Mouse (Mus musculus) midbrain, postnatal 0 days (tissue): Measurements from ENCODE around the gene Optc. TPM values are rescaled to one million over a fixed set of nuclear protein-coding genes. Genes with fewer than 3 reads are reported as not detected.
A peak's percentile ranks its signal among the peaks of the same experiment; 100 is the strongest.

Experiments used
- ATAC-seq: fragments of 200-750 bp; cut with Nextera tagmentation; 2 replicates; pipeline ENCODE4 v1.8.0; 2017; ENCODE audit warnings: moderate number of reproducible peaks, mild to moderate bottlenecking, moderate TSS enrichment, moderate library complexity; ENCODE audit not compliant: low FRiP score
- DNase-seq: peaks from one replicate; pipeline ENCODE4 v3.0.0-alpha.2; 2015; ENCODE audit warnings: low spot score
- H3K27ac ChIP-seq: fragments of 300-500 bp; sonication (generic); 2 replicates; pipeline ENCODE4 v1.5.1; 2014; ENCODE audit warnings: low read depth, mild to moderate bottlenecking, low read length, mixed read lengths
- H3K27me3 ChIP-seq: fragments of 300-500 bp; sonication (generic); 2 replicates; pipeline ENCODE4 v1.6.1; 2014; ENCODE audit warnings: low read length, control low read depth, mixed read lengths; ENCODE audit not compliant: insufficient read depth
- H3K36me3 ChIP-seq: fragments of 300-500 bp; sonication (generic); 2 replicates; pipeline ENCODE4 v1.6.1; 2014; ENCODE audit warnings: low read length, control low read depth, mixed read lengths; ENCODE audit not compliant: insufficient read depth
- H3K4me1 ChIP-seq: fragments of 300-500 bp; sonication (generic); 2 replicates; pipeline ENCODE4 v1.6.1; 2014; ENCODE audit warnings: mild to moderate bottlenecking, control low read depth, antibody characterized with exemption, low read length, mixed read lengths; ENCODE audit not compliant: insufficient read depth
- H3K4me2 ChIP-seq: fragments of 300-500 bp; sonication (generic); 2 replicates; pipeline ENCODE4 v1.6.1; 2014; ENCODE audit warnings: low read depth, mild to moderate bottlenecking, low read length, mixed read lengths; ENCODE audit not compliant: poor library complexity, severe bottlenecking
- H3K4me3 ChIP-seq: fragments of 300-500 bp; sonication (generic); 2 replicates; pipeline ENCODE4 v1.5.1; 2014; ENCODE audit warnings: low read depth, mild to moderate bottlenecking, low read length, moderate library complexity
- H3K9ac ChIP-seq: fragments of 300-500 bp; sonication (generic); replicated peaks from 2 replicates; pipeline ENCODE4 v1.6.1; 2014; ENCODE audit warnings: mild to moderate bottlenecking, low read length, moderate library complexity, mixed read lengths; ENCODE audit not compliant: poor library complexity, severe bottlenecking
- H3K9me3 ChIP-seq: fragments of 300-500 bp; sonication (generic); 2 replicates; pipeline ENCODE4 v1.6.1; 2016; ENCODE audit warnings: low read length, control low read depth
- CTCF ChIP-seq: IDR thresholded peaks from 2 replicates; pipeline ENCODE4 v1.5.1; 2016; ENCODE audit warnings: antibody characterized with exemption, mild to moderate bottlenecking
- WGBS: fragments of 180-500 bp; shearing (Covaris S2); extraction: QIAGEN DNeasy Blood & Tissue Kit; methylation state at CpG from one replicate; pipeline ENCODE4 v1.1.7; 2014; 5-methylcytosine and 5-hydroxymethylcytosine counted together
- polyA plus RNA-seq: library from polyadenylated mRNA; unstranded; fragments of >200 nt; fragmentation: Nextera tagmentation; extraction: Ambion mirVana; gene quantifications from 2 replicates; pipeline ENCODE4 v1.2.1, GENCODE M21; 2015
- total RNA-seq: library from RNA; depleted of rRNA; stranded (reverse); fragments of >200 nt; gene quantifications from 2 replicates; pipeline ENCODE4 v1.2.3, GENCODE M21; 2014

Optc gene
- total and polyA plus RNA-seq, 2 experiments from 2014 or later = 2.1 to 5.0 TPM

DNA sequence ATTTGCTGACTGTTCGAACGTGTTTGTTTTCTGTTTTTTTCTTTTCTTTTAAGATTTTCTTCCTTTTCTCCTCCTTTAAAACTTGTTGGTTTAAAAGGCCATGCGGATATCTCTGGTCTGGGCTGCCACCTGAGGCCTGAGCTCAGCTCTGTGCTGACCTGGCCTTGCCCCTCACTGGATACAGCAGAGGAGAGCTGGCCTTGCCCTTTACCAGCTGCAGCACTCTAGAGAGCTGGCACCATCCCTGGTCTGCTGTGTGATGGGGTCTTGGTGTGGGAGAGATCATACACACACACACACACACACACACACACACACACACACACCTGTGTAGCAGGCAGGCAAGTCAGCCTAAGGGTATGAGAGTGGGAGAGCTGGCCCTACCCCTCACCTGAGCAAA is 37.3 kb upstream of the Optc start:
- H3K4me1 ChIP-seq = no peaks in the 10 kb centered on the region
- H3K27ac ChIP-seq = no peak overlapping the region
- no peaks in the 10 kb centered on the region for H3K27me3 ChIP-seq
- H3K4me3 ChIP-seq = no peak overlapping the region
- WGBS = 91% methylated on average over 3 of the region's 3 CpGs
- H3K4me2 ChIP-seq = no peak overlapping the region
- H3K36me3 ChIP-seq = no peaks in the 10 kb centered on the region
- H3K9me3 ChIP-seq = no peaks in the 10 kb centered on the region
- H3K9ac ChIP-seq = no peak overlapping the region
- no peak for DNase-seq
- no peak for ATAC-seq
- TF ChIP-seq CTCF = no peak

DNA sequence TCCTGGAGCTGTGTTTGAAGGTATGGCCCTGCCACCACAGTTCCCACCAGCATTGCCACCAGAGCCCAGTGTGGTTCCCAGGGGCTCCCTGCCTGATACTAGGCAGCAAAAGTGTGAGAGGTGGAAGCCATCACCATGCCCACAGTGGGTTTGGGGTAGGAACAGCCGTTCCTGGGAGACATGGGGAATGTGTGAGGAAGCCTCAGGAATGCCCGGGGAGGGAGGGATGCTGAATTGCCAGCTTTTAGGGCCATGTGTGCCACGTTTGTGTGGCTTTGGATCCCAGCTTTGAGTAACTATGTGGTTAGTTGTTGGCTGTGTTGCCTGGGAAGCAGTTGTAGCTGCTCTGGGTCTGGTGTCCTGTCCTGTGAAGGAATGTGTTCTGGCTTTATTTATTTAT is 34.1 kb upstream of the Optc start:
- 81% methylated on average over 3 of the region's 3 CpGs for WGBS
- Histone ChIP-seq H3K4me2 (no peak overlapping the region), H3K27ac (no peak overlapping the region), H3K4me3 (no peak overlapping the region), H3K4me1 (no peaks in the 10 kb centered on the region), H3K9me3 (no peaks in the 10 kb centered on the region), H3K36me3 (no peaks in the 10 kb centered on the region), H3K9ac (no peak overlapping the region), H3K27me3 (no peaks in the 10 kb centered on the region)
- TF ChIP-seq CTCF = no peak
- no peak for DNase-seq
- no peak for ATAC-seq

DNA sequence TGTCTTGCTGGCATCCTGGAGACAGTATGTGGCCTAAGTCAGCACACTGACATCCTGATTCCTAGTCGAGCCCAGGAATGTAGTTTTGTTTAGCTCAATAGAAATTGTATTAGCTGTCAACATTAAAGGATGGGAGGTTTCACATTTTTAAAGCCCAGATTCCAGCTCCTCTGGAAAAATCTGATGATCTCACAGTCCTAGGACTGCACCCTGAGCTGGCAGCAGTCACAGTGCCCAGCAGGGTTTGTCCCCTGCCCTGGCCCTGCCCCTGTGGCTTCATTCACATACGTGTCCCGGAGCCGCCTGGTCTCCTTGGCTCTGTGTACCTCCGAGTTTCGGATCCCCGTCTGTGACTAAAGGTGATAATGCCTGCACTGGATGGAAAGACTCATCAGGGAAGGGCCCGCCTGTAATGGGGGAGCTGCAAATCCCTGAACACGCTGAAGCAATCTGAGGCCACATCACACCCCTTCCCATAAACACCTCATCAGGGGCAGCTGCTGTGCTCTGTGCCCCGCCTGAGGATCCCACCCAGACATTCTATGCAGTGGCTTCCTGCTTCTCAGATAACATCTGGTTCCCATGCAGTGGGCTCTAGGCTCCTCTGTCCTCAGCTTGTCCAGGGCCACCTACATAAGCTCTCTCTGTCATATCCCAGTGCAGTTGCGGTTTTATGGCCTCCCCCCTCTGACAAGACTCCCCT is 33.5 kb upstream of the Optc start:
- DNase-seq = no peak
- Histone ChIP-seq H3K27me3 (no peaks in the 10 kb centered on the region), H3K36me3 (no peaks in the 10 kb centered on the region), H3K9me3 (no peaks in the 10 kb centered on the region), H3K9ac (no peak overlapping the region), H3K4me3 (no peak overlapping the region), H3K4me2 (no peak overlapping the region), H3K27ac (no peak overlapping the region), H3K4me1 (no peaks in the 10 kb centered on the region)
- no peak for ATAC-seq
- no peak for TF ChIP-seq CTCF
- 76% methylated on average over 11 of the region's 11 CpGs for WGBS

DNA sequence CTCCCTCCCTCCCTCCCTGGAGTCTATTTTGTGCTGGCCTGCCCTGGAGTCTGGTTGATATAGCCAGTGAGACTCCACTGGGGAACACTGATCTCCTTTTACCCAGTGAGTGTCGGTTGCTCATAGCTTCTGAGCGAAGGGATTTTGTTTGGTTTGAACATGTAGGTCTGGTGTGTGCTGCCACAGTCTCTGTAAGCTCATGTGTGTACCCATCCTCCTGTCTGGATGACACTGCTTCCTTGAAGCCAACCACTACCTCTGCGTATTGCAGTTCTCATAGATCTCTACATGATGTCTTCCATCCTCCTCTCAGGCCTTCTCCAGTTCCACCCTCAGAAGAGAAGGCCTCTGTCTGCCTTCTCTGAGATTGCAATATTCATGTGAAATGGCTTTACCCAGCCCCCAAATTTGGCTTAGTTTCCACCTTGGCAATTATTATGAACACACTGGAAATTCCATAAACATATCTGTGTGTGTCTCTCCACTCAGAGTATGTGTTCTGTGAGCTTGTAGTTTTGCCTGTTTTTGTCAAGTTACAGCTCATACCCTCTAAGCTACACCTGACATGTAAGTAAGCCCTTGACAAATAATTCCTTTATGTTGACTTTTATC is 32.8 kb upstream of the Optc start:
- H3K27ac ChIP-seq = no peak overlapping the region
- H3K27me3 ChIP-seq = no peaks in the 10 kb centered on the region
- no peak overlapping the region for H3K4me3 ChIP-seq
- ATAC-seq = no peak
- H3K9ac ChIP-seq = no peak overlapping the region
- 83% methylated on average over 3 of the region's 3 CpGs for WGBS
- no peak overlapping the region for H3K4me2 ChIP-seq
- no peaks in the 10 kb centered on the region for H3K9me3 ChIP-seq
- H3K36me3 ChIP-seq = no peaks in the 10 kb centered on the region
- DNase-seq = no peak
- H3K4me1 ChIP-seq = no peaks in the 10 kb centered on the region
- no peak for TF ChIP-seq CTCF

DNA sequence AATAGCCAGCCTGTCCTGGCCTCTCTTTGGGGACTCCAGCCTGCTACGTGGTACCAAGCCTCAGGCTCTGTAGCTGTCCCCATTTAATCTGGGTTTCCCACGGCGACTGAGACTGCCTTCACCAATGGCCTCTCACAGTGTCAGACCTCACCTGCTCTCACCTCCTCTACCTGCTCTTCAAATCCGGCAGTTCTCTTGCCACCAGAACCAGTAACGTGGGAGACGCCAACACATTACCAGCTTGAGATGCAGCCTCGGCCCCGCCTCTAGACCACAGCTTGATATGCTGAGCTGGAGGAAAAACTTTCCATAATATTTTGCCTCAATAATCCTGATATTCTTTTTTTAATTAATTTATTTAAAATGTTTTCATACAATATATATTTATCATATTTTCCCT is 31.9 kb upstream of the Optc start:
- 80% methylated on average over 8 of the region's 8 CpGs for WGBS
- Histone ChIP-seq H3K4me1 (no peaks in the 10 kb centered on the region), H3K27ac (no peak overlapping the region), H3K4me3 (no peak overlapping the region), H3K27me3 (no peaks in the 10 kb centered on the region), H3K4me2 (no peak overlapping the region), H3K9ac (no peak overlapping the region), H3K9me3 (no peaks in the 10 kb centered on the region), H3K36me3 (no peaks in the 10 kb centered on the region)
- no peak for DNase-seq
- no peak for ATAC-seq
- no peak for TF ChIP-seq CTCF

DNA sequence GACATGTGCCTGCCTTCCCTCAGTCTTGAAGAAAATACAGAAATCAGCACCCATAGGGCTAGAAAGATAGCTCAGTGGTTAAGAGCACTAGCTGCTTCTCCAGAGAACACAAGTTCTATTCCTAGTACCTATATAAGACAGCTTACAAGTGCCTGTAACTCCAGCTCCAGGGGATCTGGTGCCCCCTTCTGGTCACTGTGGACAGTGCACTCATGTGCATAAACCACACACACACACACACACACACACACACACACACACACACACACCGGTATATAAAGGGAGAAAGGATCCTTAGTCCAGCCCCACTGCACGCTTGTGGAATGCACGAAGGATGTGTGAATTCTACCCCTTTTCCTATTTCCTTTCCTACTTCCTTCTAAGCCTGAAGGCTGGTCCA is 28.4 kb upstream of the Optc start:
- no peaks in the 10 kb centered on the region for H3K36me3 ChIP-seq
- H3K9me3 ChIP-seq = no peaks in the 10 kb centered on the region
- TF ChIP-seq CTCF = peak; percentile 27; the same call in 1 of the 2 replicates
- no peak overlapping the region for H3K27ac ChIP-seq
- ATAC-seq (no peak), DNase-seq (no peak)
- H3K4me3 ChIP-seq = no peak overlapping the region
- no peak overlapping the region for H3K9ac ChIP-seq
- H3K27me3 ChIP-seq = no peaks in the 10 kb centered on the region
- H3K4me2 ChIP-seq = no peak overlapping the region
- WGBS = 96% methylated on average over 3 of the region's 3 CpGs
- H3K4me1 ChIP-seq = no peaks in the 10 kb centered on the region
